Mouse (Mus musculus): ENCODE data around the gene Rgs6. TPM values are rescaled to one million over a fixed set of nuclear protein-coding genes. Genes with fewer than 3 reads are reported as not detected.
A peak's percentile ranks its signal among the peaks of the same experiment; 100 is the strongest.

Gene Rgs6
- polyA plus RNA-seq, 1 experiment, result 0.69 TPM

GRCm38 (mm10) chr12:83000957-83001356 is 412.9 kb downstream of the Rgs6 start:
- peaks cover 27% of the 10 kb centered on the region for H3K4me1 ChIP-seq
- peaks cover 12% of the 10 kb centered on the region for H3K27me3 ChIP-seq (replicated peaks)
- no peak for TF ChIP-seq GATA1 (IDR thresholded peaks at IDR 0.05; ENCODE audit: borderline replicate concordance, low read length)
- no peak for TF ChIP-seq FLI1 (IDR thresholded peaks at IDR 0.05; ENCODE audit: low read length)
- no peaks in the 10 kb centered on the region for H3K36me3 ChIP-seq (replicated peaks; ENCODE audit: low read length)
- H3K9me3 ChIP-seq, result peaks cover 8% of the 10 kb centered on the region; the same call in 1 of the 2 replicates
- H3K4me3 ChIP-seq (replicated peaks), result no peak overlapping the region

- Histone ChIP-seq H3K27me3 (replicated peaks) (peaks cover 10% of the 10 kb centered on the region), H3K4me1 (peaks cover 33% of the 10 kb centered on the region), H3K4me3 (replicated peaks) (peak overlapping the region; percentile 83), H3K9me3 (peaks cover 4% of the 10 kb centered on the region; the same call in 1 of the 2 replicates), H3K36me3 (replicated peaks; ENCODE audit: low read length) (no peaks in the 10 kb centered on the region)
- TF ChIP-seq FLI1 (IDR thresholded peaks at IDR 0.05; ENCODE audit: low read length), result no peak
- TF ChIP-seq GATA1 (IDR thresholded peaks at IDR 0.05; ENCODE audit: borderline replicate concordance, low read length), result no peak
These were observed 416.1 kb downstream of the Rgs6 start for GRCm38 (mm10) chr12:83004014-83004682.

GRCm38 (mm10) chr12:83011056-83011565 is 423.0 kb downstream of the Rgs6 start:
- Histone ChIP-seq H3K9me3 (peaks cover 4% of the 10 kb centered on the region; the same call in 1 of the 2 replicates), H3K4me1 (peaks cover 35% of the 10 kb centered on the region), H3K36me3 (replicated peaks; ENCODE audit: low read length) (no peaks in the 10 kb centered on the region), H3K27me3 (replicated peaks) (peaks cover 4% of the 10 kb centered on the region), H3K4me3 (replicated peaks) (no peak overlapping the region)
- TF ChIP-seq GATA1 (IDR thresholded peaks at IDR 0.05; ENCODE audit: borderline replicate concordance, low read length), result no peak
- no peak for TF ChIP-seq FLI1 (IDR thresholded peaks at IDR 0.05; ENCODE audit: low read length)

GRCm38 (mm10) chr12:83013918-83014691 is 426.0 kb downstream of the Rgs6 start:
- Histone ChIP-seq H3K27me3 (replicated peaks) (peaks cover 11% of the 10 kb centered on the region), H3K4me3 (replicated peaks) (no peak overlapping the region), H3K4me1 (peaks cover 46% of the 10 kb centered on the region), H3K36me3 (replicated peaks; ENCODE audit: low read length) (no peaks in the 10 kb centered on the region), H3K9me3 (peaks cover 4% of the 10 kb centered on the region; the same call in 1 of the 2 replicates)
- TF ChIP-seq FLI1 (IDR thresholded peaks at IDR 0.05; ENCODE audit: low read length), result no peak
- TF ChIP-seq GATA1 (IDR thresholded peaks at IDR 0.05; ENCODE audit: borderline replicate concordance, low read length), result no peak

GRCm38 (mm10) chr12:83014848-83015247 is 426.8 kb downstream of the Rgs6 start:
- peaks cover 13% of the 10 kb centered on the region for H3K27me3 ChIP-seq (replicated peaks)
- TF ChIP-seq FLI1 (IDR thresholded peaks at IDR 0.05; ENCODE audit: low read length) (no peak), GATA1 (IDR thresholded peaks at IDR 0.05; ENCODE audit: borderline replicate concordance, low read length) (no peak)
- H3K4me3 ChIP-seq (replicated peaks), result no peak overlapping the region
- peaks cover 4% of the 10 kb centered on the region; the same call in 1 of the 2 replicates for H3K9me3 ChIP-seq
- H3K4me1 ChIP-seq, result peaks cover 38% of the 10 kb centered on the region
- H3K36me3 ChIP-seq (replicated peaks; ENCODE audit: low read length), result no peaks in the 10 kb centered on the region

- H3K4me1 ChIP-seq, result peaks cover 36% of the 10 kb centered on the region
- TF ChIP-seq FLI1 (IDR thresholded peaks at IDR 0.05; ENCODE audit: low read length) (no peak), GATA1 (IDR thresholded peaks at IDR 0.05; ENCODE audit: borderline replicate concordance, low read length) (no peak)
- H3K4me3 ChIP-seq (replicated peaks), result no peak overlapping the region
- H3K9me3 ChIP-seq, result peaks cover 4% of the 10 kb centered on the region; the same call in 1 of the 2 replicates
- H3K27me3 ChIP-seq (replicated peaks), result peaks cover 15% of the 10 kb centered on the region
- no peaks in the 10 kb centered on the region for H3K36me3 ChIP-seq (replicated peaks; ENCODE audit: low read length)
These were observed 427.3 kb downstream of the Rgs6 start for GRCm38 (mm10) chr12:83015366-83015765.

DNA sequence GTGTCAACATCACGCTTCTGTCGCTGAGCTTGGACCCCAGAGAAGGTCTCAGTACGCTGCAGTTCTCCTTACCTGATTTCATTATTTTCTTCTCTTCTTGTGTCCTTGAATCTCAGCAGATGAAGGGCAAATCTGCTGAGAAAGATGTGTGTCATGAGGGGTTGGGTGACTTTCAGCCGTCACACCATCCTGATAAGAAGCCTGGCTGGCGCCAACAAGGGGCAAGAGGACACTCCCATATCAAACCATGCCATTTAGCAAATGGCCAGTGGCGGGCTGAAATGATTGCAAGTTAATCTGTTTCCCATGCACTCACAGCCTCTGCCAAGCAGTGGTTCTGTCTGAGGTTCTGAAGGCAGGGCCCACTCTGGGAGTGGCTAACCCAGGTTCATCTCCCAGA is 428.4 kb downstream of the Rgs6 start:
- Histone ChIP-seq H3K4me1 (peaks cover 36% of the 10 kb centered on the region), H3K36me3 (replicated peaks; ENCODE audit: low read length) (no peaks in the 10 kb centered on the region), H3K27me3 (replicated peaks) (peaks cover 18% of the 10 kb centered on the region), H3K4me3 (replicated peaks) (no peak overlapping the region), H3K9me3 (peaks cover 2% of the 10 kb centered on the region; the same call in 1 of the 2 replicates)
- TF ChIP-seq GATA1 (IDR thresholded peaks at IDR 0.05; ENCODE audit: borderline replicate concordance, low read length), result no peak
- no peak for TF ChIP-seq FLI1 (IDR thresholded peaks at IDR 0.05; ENCODE audit: low read length)

- H3K36me3 ChIP-seq (replicated peaks; ENCODE audit: low read length), result no peaks in the 10 kb centered on the region
- H3K27me3 ChIP-seq (replicated peaks), result peaks cover 15% of the 10 kb centered on the region
- no peak overlapping the region for H3K4me3 ChIP-seq (replicated peaks)
- no peaks in the 10 kb centered on the region for H3K9me3 ChIP-seq
- H3K4me1 ChIP-seq, result peaks cover 33% of the 10 kb centered on the region
- TF ChIP-seq FLI1 (IDR thresholded peaks at IDR 0.05; ENCODE audit: low read length) (no peak), GATA1 (IDR thresholded peaks at IDR 0.05; ENCODE audit: borderline replicate concordance, low read length) (no peak)
These were observed 429.9 kb downstream of the Rgs6 start for GRCm38 (mm10) chr12:83018005-83018404.

DNA sequence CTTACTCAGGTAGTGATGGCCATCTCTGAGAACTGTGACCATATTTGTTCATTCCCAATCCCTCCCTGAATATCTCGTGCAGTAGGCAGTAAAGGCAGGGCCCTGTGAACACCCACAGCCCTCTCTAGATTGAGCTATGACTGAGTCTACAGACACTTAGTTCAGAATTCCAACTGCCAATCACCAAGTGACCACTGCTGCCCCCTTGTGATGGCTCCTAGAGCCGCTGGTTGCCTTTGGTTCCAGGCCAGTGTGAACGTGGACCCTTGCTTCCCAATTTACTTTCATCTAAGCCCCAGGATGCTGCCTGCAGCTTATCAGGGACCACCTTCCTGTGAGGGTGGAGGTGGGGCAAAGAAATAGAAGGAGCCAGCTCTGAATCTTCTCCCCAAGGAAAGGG is 438.9 kb downstream of the Rgs6 start:
- peaks cover 8% of the 10 kb centered on the region for H3K27me3 ChIP-seq (replicated peaks)
- no peaks in the 10 kb centered on the region for H3K9me3 ChIP-seq
- no peaks in the 10 kb centered on the region for H3K36me3 ChIP-seq (replicated peaks; ENCODE audit: low read length)
- no peak for TF ChIP-seq FLI1 (IDR thresholded peaks at IDR 0.05; ENCODE audit: low read length)
- no peak for TF ChIP-seq GATA1 (IDR thresholded peaks at IDR 0.05; ENCODE audit: borderline replicate concordance, low read length)
- H3K4me3 ChIP-seq (replicated peaks), result no peak overlapping the region
- peaks cover 5% of the 10 kb centered on the region; the same call in 1 of the 2 replicates for H3K4me1 ChIP-seq

Data from megakaryocyte, embryonic 14.5 days (primary cell).